Mouse (Mus musculus) embryonic facial prominence, embryonic 11.5 days (tissue): ENCODE results near the gene Cst3. TPM values are rescaled to one million over a fixed set of nuclear protein-coding genes. Genes with fewer than 3 reads are reported as not detected.
A peak's percentile ranks its signal among the peaks of the same experiment; 100 is the strongest.

Experiments
- ATAC-seq: fragments of 200-750 bp; cut with Nextera tagmentation; replicated peaks from 2 replicates; pipeline ENCODE4 v1.8.0; 2017; ENCODE audit warnings: low read depth; ENCODE audit not compliant: insufficient number of reproducible peaks, low FRiP score, low TSS enrichment
- DNase-seq: peaks from one replicate; pipeline ENCODE4 v3.0.0-alpha.2; 2015; ENCODE audit warnings: low spot score
- H3K27ac ChIP-seq: fragments of 300-500 bp; sonication (generic); replicated peaks from 2 replicates; pipeline ENCODE4 v1.5.1; 2014; ENCODE audit warnings: mild to moderate bottlenecking, low read depth, low read length, control low read depth
- H3K27me3 ChIP-seq: fragments of 300-500 bp; sonication (generic); 2 replicates; pipeline ENCODE4 v1.6.1; 2014; ENCODE audit warnings: mild to moderate bottlenecking, low read length, moderate library complexity, mixed read lengths; ENCODE audit not compliant: control insufficient read depth, insufficient read depth
- H3K36me3 ChIP-seq: fragments of 300-500 bp; sonication (generic); replicated peaks from 2 replicates; pipeline ENCODE4 v1.6.1; 2014; ENCODE audit warnings: low read depth, mild to moderate bottlenecking, low read length, moderate library complexity, mixed read lengths; ENCODE audit not compliant: control insufficient read depth, insufficient read depth
- H3K4me1 ChIP-seq: fragments of 300-500 bp; sonication (generic); 2 replicates; pipeline ENCODE4 v1.6.1; 2014; ENCODE audit warnings: low read length, mixed read lengths; ENCODE audit not compliant: control insufficient read depth, insufficient read depth
- H3K4me2 ChIP-seq: fragments of 300-500 bp; sonication (generic); 2 replicates; pipeline ENCODE4 v1.6.1; 2014; ENCODE audit warnings: low read depth, mild to moderate bottlenecking, control low read depth, low read length, moderate library complexity
- H3K4me3 ChIP-seq: fragments of 300-500 bp; sonication (generic); 2 replicates; pipeline ENCODE4 v1.5.1; 2014; ENCODE audit warnings: low read depth, low read length, control low read depth
- H3K9ac ChIP-seq: fragments of 300-500 bp; sonication (generic); replicated peaks from 2 replicates; pipeline ENCODE4 v1.6.1; 2014; ENCODE audit warnings: mild to moderate bottlenecking, control low read depth, low read length
- H3K9me3 ChIP-seq: fragments of 300-500 bp; sonication (generic); replicated peaks from 2 replicates; pipeline ENCODE4 v1.6.1; 2016; ENCODE audit warnings: mild to moderate bottlenecking, low read length, inconsistent platforms, mixed read lengths; ENCODE audit not compliant: control insufficient read depth
- WGBS: fragments of 180-500 bp; shearing (Covaris S2); extraction: QIAGEN DNeasy Blood & Tissue Kit; methylation state at CpG from one replicate; pipeline ENCODE4 v1.1.7; 2014; 5-methylcytosine and 5-hydroxymethylcytosine counted together
- polyA plus RNA-seq: library from polyadenylated mRNA; unstranded; fragments of >200 nt; fragmentation: Nextera tagmentation; extraction: Ambion mirVana; gene quantifications from 2 replicates; pipeline ENCODE4 v1.2.1, GENCODE M21; 2014

Gene Cst3
- polyA plus RNA-seq, 1 experiment from 2014 or later = 315 TPM

GRCm38 (mm10) chr2:148884738-148885137 is 9.2 kb upstream of the Cst3 start:
- ATAC-seq = no peak
- H3K9ac ChIP-seq = no peak overlapping the region
- H3K4me2 ChIP-seq = no peak overlapping the region

GRCm38 (mm10) chr2:148879199-148879598 is 3.7 kb upstream of the Cst3 start:
- Histone ChIP-seq H3K9me3 (no peaks in the 10 kb centered on the region), H3K4me3 (no peak overlapping the region), H3K36me3 (no peaks in the 10 kb centered on the region), H3K9ac (no peak overlapping the region), H3K4me1 (no peaks in the 10 kb centered on the region), H3K27ac (no peak overlapping the region), H3K27me3 (no peaks in the 10 kb centered on the region), H3K4me2 (no peak overlapping the region)
- no peak for DNase-seq
- no peak for ATAC-seq
- WGBS = 57% methylated on average over 1 of the region's 1 CpGs

More at GRCm38 (mm10) chr2:148884738-148885137, 9.2 kb upstream of the Cst3 start:
- Histone ChIP-seq H3K27me3 (no peaks in the 10 kb centered on the region), H3K36me3 (no peaks in the 10 kb centered on the region), H3K27ac (no peak overlapping the region), H3K9me3 (no peaks in the 10 kb centered on the region), H3K4me3 (no peak overlapping the region), H3K4me1 (no peaks in the 10 kb centered on the region)
- DNase-seq = no peak

- 5% methylated on average over 2 of the region's 2 CpGs for WGBS
- Histone ChIP-seq H3K9me3 (no peaks in the 10 kb centered on the region), H3K27ac (no peak overlapping the region), H3K36me3 (no peaks in the 10 kb centered on the region), H3K27me3 (no peaks in the 10 kb centered on the region), H3K9ac (no peak overlapping the region), H3K4me2 (no peak overlapping the region), H3K4me1 (no peaks in the 10 kb centered on the region), H3K4me3 (no peak overlapping the region)
- DNase-seq (no peak), ATAC-seq (no peak)
Measured at GRCm38 (mm10) chr2:148878641-148879130, 3.2 kb upstream of the Cst3 start.

- DNase-seq = no peak
- WGBS = 53% methylated on average over 3 of the region's 3 CpGs
- no peak overlapping the region for H3K27ac ChIP-seq
- no peaks in the 10 kb centered on the region for H3K27me3 ChIP-seq
- no peaks in the 10 kb centered on the region; the same call in 1 of the 2 replicates for H3K36me3 ChIP-seq
- no peaks in the 10 kb centered on the region for H3K9me3 ChIP-seq
- ATAC-seq = no peak
- no peak overlapping the region for H3K4me2 ChIP-seq
- no peak overlapping the region for H3K9ac ChIP-seq
- peaks cover 3% of the 10 kb centered on the region for H3K4me1 ChIP-seq
- H3K4me3 ChIP-seq = no peak overlapping the region
Measured at GRCm38 (mm10) chr2:148877016-148877770, 1.7 kb upstream of the Cst3 start.

- DNase-seq = peak; percentile 42
- H3K27me3 ChIP-seq = no peaks in the 10 kb centered on the region
Measured at GRCm38 (mm10) chr2:148874617-148875334, 716 bp downstream of the Cst3 start.

GRCm38 (mm10) chr2:148874224-148874616 is 1.3 kb downstream of the Cst3 start:
- Histone ChIP-seq H3K27ac (no peak overlapping the region), H3K4me2 (peak overlapping the region; percentile 44), H3K27me3 (no peaks in the 10 kb centered on the region), H3K9ac (peak overlapping the region; percentile 90), H3K9me3 (no peaks in the 10 kb centered on the region), H3K36me3 (no peaks in the 10 kb centered on the region; the same call in 1 of the 2 replicates), H3K4me1 (peaks cover 3% of the 10 kb centered on the region), H3K4me3 (peak overlapping the region; percentile 91)
- ATAC-seq = 0 out of 2 replicates have a peak, but pooled peaks have one; percentile 5
- no peak for DNase-seq
- 47% methylated on average over 3 of the region's 3 CpGs for WGBS

More at GRCm38 (mm10) chr2:148874617-148875334, 716 bp downstream of the Cst3 start:
- WGBS = 1% methylated on average over 34 of the region's 34 CpGs
- Histone ChIP-seq H3K9ac (peak overlapping the region; percentile 90), H3K9me3 (no peaks in the 10 kb centered on the region), H3K4me1 (peaks cover 3% of the 10 kb centered on the region), H3K27ac (peak overlapping the region; percentile 76), H3K4me3 (peak overlapping the region; percentile 91), H3K36me3 (no peaks in the 10 kb centered on the region; the same call in 1 of the 2 replicates), H3K4me2 (peak overlapping the region; percentile 44)
- ATAC-seq = peak; percentile 64

- Histone ChIP-seq H3K4me3 (no peak overlapping the region), H3K4me2 (peak overlapping the region; percentile 44)
- ATAC-seq = no peak
Measured at GRCm38 (mm10) chr2:148872860-148873259, 2.6 kb downstream of the Cst3 start.

GRCm38 (mm10) chr2:148870526-148870925 is 5.0 kb downstream of the Cst3 start:
- no peak for ATAC-seq
- Histone ChIP-seq H3K4me2 (no peak overlapping the region), H3K9ac (no peak overlapping the region), H3K36me3 (no peaks in the 10 kb centered on the region; the same call in 1 of the 2 replicates), H3K9me3 (no peaks in the 10 kb centered on the region), H3K4me1 (peaks cover 3% of the 10 kb centered on the region), H3K4me3 (no peak overlapping the region), H3K27ac (no peak overlapping the region), H3K27me3 (no peaks in the 10 kb centered on the region)
- 83% methylated on average over 3 of the region's 3 CpGs for WGBS
- no peak for DNase-seq

More at GRCm38 (mm10) chr2:148872860-148873259, 2.6 kb downstream of the Cst3 start:
- Histone ChIP-seq H3K9ac (no peak overlapping the region), H3K36me3 (no peaks in the 10 kb centered on the region; the same call in 1 of the 2 replicates), H3K27me3 (no peaks in the 10 kb centered on the region), H3K27ac (no peak overlapping the region), H3K9me3 (no peaks in the 10 kb centered on the region), H3K4me1 (peaks cover 3% of the 10 kb centered on the region)
- 79% methylated on average over 4 of the region's 4 CpGs for WGBS
- no peak for DNase-seq
